Mouse (Mus musculus): Measurements from ENCODE around the gene Mms19.

The Mms19 gene

DNA sequence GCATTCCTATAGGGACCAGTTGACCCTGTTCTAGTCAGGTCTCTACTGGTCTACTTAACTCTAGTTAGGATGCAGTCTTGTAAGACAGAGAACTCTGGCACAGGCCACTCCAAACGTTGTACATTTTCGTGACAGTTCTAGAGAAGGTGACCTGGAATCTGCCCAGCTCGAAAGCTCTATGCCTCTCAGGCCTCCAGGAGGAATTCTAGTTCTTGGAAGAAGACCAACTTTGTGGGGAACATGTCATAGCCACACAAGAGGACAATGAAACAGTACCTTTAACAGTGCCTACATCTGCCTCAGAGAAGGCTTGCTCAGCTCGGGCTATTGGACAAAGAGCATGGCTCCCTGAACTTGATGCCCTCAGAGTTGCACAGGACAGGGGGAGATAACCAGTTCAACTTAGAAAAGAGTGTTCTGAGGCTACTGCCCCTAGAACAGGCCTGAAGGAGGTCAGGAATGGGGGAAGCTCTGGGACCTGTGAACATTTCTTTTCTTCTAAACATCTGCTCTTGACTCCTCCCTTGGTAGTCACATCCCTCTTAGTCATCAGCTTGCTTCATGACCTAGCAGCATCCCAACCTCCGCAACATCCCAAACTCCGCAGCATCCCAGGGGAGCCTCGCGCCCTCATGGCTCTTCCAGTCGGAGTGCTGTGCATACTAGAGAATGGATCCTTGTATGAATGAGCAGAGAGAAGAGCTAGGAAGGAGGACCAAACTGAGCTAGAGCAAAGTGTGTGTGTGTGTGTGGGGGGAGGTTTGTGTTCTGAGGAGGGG, 18.0 kb upstream of the Mms19 start:
- DNase-seq (ENCODE audit: low spot score in 2 of 2): no peak

DNA sequence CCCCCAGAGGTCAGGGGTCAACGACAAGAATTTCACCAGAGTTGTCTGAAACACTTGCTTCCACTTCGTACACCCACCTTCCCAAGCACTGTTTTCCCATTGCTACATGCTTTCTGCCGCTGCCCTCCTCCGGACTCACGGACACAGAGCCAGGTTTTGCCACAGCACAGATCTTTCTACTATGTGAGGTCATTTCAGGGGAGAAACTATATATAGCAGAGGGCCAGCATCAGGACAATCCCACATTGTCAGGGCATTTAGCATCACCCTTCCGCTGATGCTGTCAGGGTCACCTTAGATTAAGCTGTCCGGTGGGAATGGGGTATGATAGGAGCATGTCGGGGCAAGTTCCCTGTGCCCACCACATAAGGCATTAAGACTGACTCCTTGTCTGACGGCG, 16.1 kb upstream of the Mms19 start:
- no peak for DNase-seq (ENCODE audit: low spot score in 2 of 2)

DNA sequence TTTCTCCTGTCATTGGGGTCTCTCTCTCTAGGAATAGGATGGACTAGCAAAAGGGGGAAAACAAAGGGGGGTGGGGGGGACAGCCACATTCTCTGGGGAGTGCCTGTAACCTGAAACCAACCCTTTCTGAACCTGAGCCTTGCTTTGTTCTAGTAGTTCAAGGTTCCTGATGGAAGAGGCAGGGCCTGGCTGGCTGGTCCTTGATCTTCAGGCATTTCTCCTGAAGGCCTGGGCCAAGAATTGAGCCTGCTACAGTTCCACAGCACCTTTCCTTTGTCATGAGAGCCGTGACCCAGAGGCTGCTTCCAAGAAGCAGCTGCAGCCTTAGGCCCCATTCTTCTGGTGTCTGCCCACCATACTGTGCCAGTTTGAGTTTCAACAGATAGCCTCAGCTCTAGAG, 14.5 kb upstream of the Mms19 start:
- no peak for DNase-seq (ENCODE audit: low spot score in 2 of 2)

DNA sequence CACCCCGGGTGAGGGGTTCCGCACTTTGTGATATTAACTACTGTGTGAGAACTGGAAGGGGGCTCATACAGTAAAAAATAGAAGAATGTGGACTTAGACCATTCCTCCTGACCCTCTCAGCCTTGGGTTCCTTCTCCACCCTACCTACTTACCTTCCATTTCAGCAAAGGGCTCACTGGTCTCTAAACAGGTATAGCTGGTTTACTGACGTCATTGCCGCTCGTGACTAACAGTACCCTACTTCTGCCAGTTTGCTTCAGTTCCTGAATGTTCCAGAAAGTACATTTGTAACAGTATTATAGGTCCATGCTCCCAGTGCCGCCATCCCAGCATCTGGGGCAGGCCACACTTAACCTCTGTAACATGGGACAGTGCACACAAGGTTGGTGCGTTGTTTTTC, 13.1 kb upstream of the Mms19 start:
- DNase-seq (ENCODE audit: low spot score in 2 of 2): no peak

DNA sequence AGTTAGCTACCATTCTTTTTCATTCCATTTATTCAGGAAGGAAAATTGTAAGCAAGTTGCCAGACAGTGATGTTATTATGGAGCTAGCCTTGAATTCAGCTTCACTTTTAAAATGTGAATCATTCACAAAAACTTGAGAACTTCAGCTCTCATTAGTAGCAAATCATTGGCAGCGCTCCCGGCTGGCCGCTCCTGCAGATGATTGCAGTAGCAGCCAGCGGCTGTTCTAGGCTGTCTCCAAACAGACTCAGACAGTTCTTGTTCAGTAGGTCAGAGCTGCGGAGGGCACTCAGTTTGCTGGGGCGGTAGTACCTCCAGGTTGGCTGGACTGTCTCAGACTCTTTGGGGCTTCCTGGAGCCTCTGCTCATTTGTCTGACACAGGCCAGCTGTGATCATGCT, 12.5 kb upstream of the Mms19 start:
- DNase-seq (ENCODE audit: low spot score in 2 of 2): peak in 1 of 2 experiments; percentile 58

DNA sequence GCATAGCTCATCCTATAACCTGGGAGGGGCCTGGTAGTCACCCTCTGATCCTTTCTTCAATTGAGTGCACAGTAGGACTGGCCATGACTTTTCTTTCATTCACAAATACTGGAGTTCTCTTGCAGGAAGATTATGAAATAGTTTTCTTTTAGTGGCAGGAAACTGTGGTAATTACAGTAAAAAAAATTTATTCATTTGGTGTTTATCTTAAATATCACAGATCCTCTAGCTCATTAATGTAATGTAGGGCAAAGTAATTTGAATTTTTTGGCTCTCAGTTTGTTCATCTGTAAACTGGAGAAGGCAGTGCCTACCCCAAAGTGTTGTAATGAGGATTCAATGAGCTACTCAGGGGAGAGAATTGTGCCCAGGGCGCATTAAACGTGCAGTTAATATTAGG, 12.0 kb upstream of the Mms19 start:
- no peak for DNase-seq (ENCODE audit: low spot score in 2 of 2)

DNA sequence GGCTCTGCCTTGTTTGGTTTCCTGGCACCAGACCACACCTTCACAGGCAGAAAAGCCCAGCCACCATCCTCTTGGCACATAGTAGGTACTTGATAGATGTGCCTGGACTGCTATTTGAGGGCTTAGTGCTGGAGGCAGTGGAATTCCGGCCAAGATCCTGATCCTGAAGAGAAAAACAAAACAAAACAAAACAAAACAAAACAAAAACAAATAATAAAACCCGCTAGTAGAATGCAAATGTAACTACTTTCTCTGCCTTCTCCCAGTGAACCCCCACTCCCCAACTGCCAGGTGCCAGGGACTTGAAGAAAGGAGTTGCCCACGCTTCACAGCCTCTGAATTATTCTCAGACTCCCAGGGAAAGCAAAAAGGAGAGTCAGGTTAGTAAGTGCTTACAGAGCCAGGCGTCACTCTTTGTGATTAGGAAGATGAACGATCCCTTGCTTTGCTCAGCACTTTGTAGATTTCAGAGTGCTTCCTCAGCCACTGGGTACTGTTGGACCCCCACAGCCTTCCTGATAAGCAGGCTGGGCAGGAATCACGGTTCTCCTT, 11.0 kb upstream of the Mms19 start:
- no peak for DNase-seq (ENCODE audit: low spot score in 2 of 2)

DNA sequence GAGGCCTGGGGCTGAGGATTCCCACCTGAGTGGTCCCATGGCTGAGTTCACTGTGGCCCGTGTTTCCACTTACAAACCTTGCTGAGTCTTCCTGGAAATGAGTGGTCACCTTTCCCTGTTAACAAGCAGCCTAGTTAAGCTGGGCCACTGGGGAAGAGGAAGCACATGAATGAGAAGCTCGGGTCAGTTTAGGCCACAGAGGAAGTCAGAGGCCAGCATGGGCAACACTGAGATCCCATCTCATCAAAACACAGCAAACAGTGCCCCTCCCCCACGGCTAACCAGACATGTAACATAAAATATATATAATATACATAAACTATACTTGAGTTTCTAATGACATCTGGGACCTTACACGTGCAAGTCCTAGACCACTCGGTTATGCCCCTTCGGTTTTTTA, 8.9 kb upstream of the Mms19 start:
- DNase-seq (ENCODE audit: low spot score in 2 of 2): no peak

DNA sequence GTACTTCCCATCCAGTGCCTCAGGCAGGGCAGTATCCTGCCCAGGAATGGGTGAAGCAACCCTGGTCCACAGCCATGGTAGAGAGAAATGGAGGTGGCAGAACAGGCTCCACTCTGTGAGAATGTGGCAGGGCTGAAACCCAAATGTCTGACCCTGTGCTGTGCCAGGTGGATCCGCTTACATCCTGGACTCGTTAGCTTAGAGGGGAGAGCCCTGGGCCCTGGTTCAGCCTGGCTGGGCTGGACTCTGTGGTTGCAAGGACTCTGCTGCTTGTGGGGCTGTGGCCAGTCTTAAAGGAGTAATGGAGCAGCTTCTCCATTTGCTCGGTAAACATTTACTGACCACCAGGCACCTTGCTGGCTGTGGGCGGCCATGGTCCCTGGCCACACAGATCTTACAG, 6.2 kb upstream of the Mms19 start:
- DNase-seq (ENCODE audit: low spot score in 2 of 2): no peak

DNA sequence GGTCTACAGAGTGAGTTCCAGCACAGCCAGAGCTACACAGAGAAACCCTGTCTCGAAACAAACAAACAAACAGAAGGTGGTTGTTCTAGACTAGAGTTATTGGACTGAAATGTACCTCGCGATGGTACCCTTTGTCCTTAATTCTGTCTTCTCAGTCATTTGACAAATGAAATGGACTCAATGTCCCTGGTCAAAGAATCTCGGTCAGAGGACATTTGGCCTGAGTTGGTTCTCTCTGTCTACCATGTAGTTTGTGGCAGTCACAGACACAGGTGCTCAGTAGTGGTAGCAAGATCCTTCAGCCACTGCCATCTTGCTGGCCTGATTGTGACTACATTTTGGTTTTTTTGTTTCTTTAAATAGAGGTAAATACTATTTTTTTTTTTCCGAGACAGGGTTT, 5.0 kb upstream of the Mms19 start:
- DNase-seq (ENCODE audit: low spot score in 2 of 2): no peak

DNA sequence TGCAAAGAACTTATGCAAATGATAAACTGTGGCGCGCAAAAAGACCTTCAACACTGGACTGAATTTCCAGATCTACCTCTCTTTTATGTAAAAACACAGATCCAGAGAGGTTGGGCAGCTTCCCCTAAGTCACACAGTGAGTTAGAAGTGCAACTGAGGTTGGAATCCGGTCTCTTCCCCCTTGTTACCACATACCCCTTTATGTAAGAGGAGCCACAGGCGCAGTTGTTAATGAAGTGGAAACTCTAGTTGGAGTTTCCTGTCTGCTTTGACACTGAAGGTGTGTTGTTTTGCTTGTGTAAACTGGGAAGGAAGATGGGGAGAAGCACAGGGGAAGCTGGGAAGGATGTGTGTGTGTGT, 1.8 kb upstream of the Mms19 start:
- DNase-seq (ENCODE audit: low spot score in 2 of 2): no peak

DNA sequence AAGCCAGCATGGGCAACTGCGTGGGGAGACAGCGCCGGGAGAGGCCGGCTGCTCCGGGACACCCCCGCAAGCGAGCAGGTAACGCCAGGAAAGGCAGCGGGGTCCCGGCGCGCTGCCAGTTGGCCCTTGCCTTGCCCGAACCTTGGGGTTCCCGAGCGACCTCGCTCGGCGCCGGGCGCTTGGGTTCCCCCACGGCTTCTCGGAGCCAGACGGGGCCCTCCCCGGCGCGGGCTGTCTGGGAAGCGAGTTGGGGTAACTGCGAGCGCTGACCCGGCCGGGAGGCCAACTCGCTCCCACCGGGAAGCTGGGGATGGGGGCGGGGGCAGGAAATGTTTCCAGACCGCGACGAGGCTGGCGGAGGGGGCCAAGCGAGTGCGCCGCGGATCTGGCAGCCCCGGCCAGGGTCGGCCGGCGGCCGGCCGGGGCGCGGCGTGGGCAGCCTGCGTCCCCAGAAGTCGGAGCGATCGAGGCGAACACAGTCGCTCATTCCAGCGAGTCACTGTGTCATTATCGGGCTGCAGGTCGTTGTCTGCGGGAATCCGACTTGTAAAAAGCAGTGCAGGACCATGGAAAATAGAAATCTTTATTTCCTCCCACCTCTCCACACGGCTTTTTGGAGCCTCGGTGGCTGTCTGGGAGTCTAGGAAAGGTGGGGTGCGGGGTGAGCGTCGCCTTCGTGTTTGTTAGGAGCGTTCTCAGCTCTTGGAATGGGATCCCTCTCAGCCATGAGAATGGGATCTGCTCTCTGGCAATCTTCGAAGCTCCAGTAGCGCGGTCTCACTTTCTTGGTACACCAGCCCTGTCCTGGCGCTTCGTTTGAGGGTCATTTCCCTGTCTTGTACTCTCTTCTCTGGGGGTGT, 1.2 kb upstream of the Mms19 start:
- peak in 1 of 2 experiments; percentile 50 for DNase-seq (ENCODE audit: low spot score in 2 of 2)

DNA sequence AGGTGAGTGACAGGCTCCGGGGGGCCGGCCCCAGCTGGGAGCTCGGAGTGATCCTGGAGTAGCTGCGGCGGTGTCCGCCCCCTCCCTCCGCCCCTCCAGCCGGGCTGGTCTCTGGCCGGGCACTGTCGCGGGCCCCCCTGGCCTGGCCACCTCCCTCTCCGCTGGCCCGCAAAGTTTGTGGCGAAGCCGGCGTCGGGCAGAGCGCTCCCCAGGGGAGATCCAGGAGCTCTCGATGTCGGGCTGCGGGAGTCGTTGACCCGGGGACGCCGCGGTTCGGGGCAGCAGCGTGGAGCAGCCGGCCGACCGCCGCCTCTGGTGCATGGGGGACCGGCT, 604 bp upstream of the Mms19 start, which contains the start of gene Ubtd1:
TSS of gene Ubtd1 (plus strand) at position 169 of the 333 bp plus-strand sequence.
- DNase-seq (ENCODE audit: low spot score in 2 of 2): no peak

DNA sequence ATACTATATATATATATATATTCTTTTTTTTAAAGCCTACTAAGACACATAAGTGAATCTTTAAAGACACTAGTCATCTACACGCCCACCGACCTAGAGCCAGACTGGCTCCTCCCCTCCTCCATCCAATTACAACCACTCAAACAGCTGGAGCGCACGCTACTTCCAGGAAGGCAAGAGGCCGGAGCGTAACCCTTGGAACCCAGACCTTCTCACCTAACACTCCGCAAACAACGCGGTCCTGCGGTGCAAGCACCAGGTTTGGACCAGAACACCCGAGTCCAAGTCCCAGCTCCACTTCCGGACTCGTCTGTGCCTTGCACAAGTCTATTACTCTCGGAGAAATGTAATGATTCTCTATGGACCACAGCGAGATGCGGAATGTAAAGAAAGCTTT, 537 bp downstream of the Mms19 start:
- no peak for DNase-seq (ENCODE audit: low spot score in 2 of 2)

DNA sequence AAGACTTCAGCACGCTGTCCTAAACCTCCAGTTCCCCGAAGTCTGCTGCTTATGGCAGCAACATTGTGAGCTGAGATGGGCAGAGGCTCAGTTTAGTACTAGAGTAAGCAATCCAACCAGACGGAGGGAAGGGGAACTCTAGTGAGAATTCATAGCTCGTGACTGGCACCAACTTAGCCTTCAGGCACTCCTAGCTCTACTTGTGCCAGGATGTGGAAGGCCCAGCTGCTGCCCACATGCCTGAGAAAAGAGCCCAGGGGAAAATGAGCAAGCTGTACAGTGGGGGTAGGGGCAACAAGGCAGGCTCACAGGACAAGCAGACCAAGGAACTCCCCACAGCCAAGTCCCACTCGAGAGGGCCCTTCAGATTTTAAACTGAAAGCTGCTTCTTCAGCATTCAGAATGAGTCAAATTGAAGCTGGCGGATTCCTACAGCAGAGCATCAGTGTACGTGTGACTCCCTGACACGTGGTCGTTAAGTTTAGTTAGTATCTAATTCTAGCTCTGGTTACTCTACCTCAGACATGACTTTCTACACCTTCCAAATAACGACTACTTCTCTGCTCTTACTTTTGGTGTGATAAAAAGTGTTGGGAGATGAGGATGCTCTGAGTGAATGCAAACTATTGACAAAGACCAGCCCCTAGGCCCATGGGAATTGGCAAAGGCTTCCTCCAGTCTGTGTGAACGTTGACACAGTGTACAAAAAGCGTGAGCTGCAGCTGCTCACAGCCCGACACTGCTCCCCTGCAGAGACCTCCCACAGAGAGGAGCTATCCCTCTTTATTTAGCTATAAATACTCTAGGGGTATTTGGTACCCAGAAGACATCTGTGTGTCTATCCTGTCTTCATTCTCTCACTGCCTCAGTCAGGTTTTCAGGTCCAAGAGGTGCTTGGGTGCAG, 6.8 kb downstream of the Mms19 start:
- peak in 1 of 2 experiments; percentile 22 for DNase-seq (ENCODE audit: low spot score in 2 of 2)

DNA sequence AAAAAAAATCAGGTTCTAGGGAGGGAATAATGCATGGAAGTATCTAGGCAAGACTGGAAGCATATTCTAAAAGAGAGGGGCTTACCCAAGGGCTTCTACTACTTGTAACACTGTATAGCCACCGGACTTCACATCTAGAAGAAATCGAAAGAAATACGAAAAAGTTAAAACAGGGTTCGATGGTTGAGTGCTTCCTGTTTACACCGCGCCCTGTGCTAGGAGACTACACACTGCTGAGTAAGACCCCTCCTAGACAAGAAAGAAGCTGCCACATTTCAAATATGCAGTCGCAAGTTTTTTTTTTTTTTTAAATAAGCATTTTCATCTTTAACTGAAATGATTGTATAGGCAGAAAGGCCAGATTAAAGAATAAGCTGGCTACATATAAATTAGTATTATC, 11.3 kb downstream of the Mms19 start:
- no peak for DNase-seq (ENCODE audit: low spot score in 2 of 2)

DNA sequence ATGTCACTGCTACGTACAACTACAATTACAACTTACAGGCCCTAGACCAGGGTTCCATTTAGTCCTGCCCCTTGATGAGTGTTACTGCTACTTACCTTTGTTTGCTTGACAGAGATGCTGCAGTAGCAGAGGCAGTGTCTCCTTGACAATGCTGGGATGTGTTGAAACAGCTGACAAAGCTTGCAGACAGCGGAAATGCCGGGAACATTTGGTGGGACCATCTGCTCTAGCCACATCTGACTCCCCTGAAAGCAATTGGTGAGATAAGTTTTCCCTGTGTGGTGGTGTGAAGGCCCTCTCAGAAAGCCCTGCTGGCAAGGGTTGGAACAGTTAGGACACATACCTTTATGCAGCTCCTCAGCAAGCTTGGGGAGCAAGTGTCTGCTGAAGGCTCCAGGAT, 27.4 kb downstream of the Mms19 start:
- no peak for DNase-seq (ENCODE audit: low spot score in 2 of 2)

DNA sequence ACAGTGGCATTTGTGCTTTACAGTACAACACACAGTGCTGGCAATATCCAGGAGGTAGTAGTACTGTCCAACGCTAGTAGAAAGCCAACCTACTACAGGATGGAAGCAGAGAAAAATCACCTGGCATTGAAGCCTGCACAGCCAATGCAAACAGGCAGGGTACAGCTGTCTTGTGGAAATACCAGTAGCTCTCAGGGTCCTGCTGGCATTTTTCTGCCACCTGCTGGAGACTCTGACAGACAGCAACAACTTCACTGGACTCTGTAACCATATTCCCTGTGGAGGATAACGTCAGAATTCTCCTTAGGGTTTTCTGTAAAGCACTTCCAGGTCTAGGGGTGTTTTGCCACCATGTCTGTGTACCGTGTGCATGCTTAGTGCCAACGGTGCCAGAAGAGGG, 28.7 kb downstream of the Mms19 start:
- no peak for DNase-seq (ENCODE audit: low spot score in 2 of 2)

DNA sequence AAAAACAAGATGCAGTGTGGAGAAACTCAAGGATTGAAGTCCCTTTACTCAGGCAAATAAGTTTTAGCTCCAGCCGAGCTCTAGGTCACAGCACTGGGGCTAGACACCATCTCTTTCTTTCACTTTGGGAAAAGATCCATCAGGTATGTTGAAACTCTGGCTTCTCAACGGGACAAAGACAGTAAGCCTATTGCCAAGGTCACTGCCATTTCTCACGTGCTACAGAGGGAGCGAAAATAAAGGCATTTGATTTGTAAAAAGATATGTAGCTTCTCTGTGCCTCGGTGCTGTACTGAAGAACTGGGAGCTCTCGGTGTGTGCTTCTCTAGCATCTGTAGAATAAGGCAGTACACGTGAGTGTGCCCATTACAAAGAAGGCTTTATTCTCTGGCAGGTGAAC, 37.1 kb downstream of the Mms19 start:
- DNase-seq (ENCODE audit: low spot score in 2 of 2): no peak

DNA sequence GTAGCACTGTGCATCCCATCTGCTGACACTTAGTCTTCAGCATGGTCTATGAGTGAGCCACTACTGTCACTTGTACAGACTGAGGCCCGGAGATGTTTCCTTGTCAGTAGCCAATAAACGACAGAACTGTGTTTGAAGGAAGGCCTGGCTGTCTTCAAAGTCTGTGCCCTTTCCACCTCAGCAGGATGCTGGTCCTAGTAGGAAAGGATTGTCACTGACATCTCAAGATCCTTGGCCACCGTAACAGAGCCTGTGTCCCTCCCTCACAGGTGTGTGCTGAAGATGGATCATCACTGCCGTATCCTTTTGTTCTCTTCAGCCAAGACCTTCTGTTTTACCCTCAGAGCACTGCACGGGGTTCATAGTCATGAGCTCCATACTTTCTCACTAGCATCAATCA, 42.4 kb downstream of the Mms19 start:
- DNase-seq (ENCODE audit: low spot score in 2 of 2): no peak

DNA sequence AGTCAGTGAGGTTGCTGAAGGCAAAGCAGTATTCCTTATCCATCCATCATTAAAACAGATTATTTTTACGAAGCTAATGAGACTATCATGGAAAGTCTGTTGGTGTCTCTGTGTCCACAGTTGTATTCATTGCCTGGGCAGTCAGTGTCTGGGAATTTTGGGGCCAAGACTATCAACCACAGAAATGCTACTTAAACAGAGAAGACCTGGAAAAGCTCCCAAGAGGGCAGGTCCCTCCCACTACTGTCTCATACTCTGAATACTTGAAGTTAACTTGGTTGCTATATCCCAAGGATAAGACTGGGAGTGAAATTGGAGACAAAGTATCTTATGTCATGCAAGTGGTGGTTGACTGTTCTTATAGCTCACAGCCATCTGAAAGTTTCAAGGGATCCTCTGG, 45.0 kb downstream of the Mms19 start:
- no peak for DNase-seq (ENCODE audit: low spot score in 2 of 2)

DNA sequence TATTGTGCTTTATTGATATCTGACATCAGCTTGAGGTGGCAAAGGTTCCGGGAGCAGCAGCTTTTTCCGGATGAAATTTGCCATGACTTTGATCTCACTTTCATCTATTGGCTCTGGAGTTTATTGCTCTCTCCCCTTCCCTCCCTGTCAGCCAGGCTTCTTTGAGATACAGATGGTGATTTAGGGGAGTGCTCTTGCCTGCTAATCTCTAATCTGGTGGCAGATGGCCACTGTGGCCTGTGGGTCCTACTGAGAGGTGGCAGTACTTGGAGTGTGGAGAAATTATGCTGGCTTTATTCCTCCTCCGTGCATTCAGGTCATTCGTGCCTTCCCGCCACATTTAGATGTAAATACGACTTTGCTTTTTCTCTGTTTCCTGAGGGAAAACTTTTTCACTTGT, 46.8 kb downstream of the Mms19 start:
- DNase-seq (ENCODE audit: low spot score in 2 of 2): no peak

Data from frontal cortex, postnatal 14 days (tissue).